Mouse (Mus musculus) olfactory bulb, adult 2 months (tissue): ENCODE results near the gene Tmem51. TPM values are rescaled to one million over a fixed set of nuclear protein-coding genes. Genes with fewer than 3 reads are reported as not detected.

ENCODE experiments used
- H3K27ac ChIP-seq: fragments of 200-500 bp; 2 replicates; pipeline ENCODE4 v1.5.1; 2012; ENCODE audit warnings: low read depth, low read length; ENCODE audit not compliant: insufficient read depth
- H3K4me1 ChIP-seq: fragments of 200-500 bp; 2 replicates; pipeline ENCODE4 v1.6.1; 2012; ENCODE audit warnings: low read length; ENCODE audit not compliant: control insufficient read depth, insufficient read depth
- H3K4me3 ChIP-seq: fragments of 200-500 bp; 2 replicates; pipeline ENCODE4 v1.5.1; 2012; ENCODE audit warnings: mild to moderate bottlenecking, low read depth, low read length, moderate library complexity; ENCODE audit not compliant: insufficient read depth
- CTCF ChIP-seq: fragments of 200-500 bp; IDR thresholded peaks from 2 replicates; pipeline ENCODE4 v1.5.1; 2012; ENCODE audit warnings: low read depth, mild to moderate bottlenecking, low read length, moderate library complexity; ENCODE audit not compliant: insufficient read depth
- POLR2A ChIP-seq: fragments of 200-500 bp; IDR thresholded peaks from 2 replicates; pipeline ENCODE4 v1.6.1; 2012; ENCODE audit warnings: mild to moderate bottlenecking, low read depth, low read length, moderate library complexity; ENCODE audit not compliant: insufficient read depth
- WGBS: fragments of 180-500 bp; shearing (Covaris S2); methylation state at CpG from one replicate; pipeline ENCODE4 v1.1.7; 2018; 5-methylcytosine and 5-hydroxymethylcytosine counted together
- polyA plus RNA-seq: library from polyadenylated mRNA; stranded (reverse); fragments of >200 nt; gene quantifications from 2 replicates; pipeline ENCODE4 v1.2.4, GENCODE M21; 2012; ENCODE audit warnings: low replicate concordance; ENCODE audit not compliant: missing spikeins, insufficient read depth, insufficient read length

Gene Tmem51
- polyA plus RNA-seq, 1 experiment, result not detected

DNA sequence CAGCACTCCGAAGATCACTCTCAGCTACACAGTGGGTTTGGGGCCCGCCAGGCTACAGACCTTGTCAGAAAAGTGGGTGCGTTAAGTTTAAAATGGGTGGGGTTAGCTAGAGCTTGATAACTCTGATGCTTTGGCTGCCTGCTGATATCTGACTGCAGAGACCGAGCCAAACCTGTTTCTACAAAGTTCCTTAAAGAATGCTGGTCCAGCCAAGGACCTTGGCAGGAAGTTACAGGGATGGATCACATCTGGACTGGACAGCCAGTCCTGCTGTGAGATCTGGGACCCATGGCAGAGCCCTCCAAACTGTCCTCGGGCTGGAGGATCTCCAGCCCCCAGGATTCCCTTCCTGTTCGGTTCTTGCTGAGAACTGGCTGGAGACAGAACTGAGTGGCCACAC is 18.3 kb downstream of the Tmem51 start:
- TF ChIP-seq POLR2A, result no peak
- TF ChIP-seq CTCF, result no peak
- WGBS, result 72% methylated on average over 6 of the region's 6 CpGs
- Histone ChIP-seq H3K27ac (no peak overlapping the region), H3K4me3 (no peak overlapping the region), H3K4me1 (0 out of 2 replicates have a peak, but pooled peaks cover 3% of the 10 kb centered on the region)

DNA sequence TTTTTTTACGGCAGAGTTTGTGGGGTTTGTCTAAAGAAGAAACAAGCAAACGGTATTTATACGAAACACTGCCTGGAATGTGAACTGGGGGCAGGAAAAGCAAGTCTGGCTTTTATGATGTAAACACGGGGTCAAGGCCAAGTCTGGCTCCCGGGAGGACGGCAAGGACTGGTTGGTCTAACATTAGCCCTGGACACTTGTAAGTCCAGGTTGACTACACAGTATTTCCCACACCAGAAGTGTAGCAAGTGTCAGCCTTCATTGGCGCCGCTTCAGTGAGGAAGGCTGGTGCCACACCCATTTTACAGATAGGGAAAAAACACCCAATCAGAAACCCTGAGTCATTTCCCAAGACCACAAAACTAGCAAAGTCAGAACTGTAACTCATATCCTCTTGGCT is 18.8 kb downstream of the Tmem51 start:
- WGBS, result 85% methylated on average over 8 of the region's 8 CpGs
- H3K4me3 ChIP-seq, result no peak overlapping the region
- no peak overlapping the region for H3K27ac ChIP-seq
- peaks cover 9% of the 10 kb centered on the region; the same call in 1 of the 2 replicates for H3K4me1 ChIP-seq
- TF ChIP-seq CTCF (no peak), POLR2A (no peak)

DNA sequence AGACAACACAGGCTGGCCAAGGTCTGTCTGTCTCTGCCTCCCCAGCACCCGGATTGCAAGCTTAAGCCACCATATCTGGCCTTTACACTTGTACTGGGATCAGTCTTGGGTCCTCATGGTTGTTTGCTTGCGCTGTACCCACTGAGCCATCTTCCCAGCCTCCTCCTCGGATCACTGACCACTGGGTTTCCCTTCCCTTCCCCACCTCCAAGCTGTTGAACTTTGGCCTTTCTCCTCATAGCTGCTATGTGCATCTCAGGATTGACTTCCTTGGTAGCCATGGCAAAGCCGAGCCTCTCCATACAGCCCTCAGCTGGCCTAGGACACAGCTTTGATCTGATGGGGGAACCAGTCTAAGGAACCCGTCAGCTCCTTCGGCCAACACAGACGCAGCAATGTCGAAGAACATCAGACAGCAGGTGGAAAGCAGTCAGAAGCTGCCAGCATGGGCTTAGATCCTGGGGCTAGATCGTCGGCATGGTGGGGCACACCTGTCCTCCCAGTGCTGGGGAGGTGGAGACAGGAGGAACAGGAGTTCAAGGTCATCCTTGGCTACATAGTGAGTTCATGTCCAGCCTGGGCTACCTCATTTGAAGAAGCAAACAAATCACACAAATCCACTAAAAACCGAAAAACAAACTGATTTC is 19.4 kb downstream of the Tmem51 start:
- TF ChIP-seq POLR2A (no peak), CTCF (no peak)
- 93% methylated on average over 11 of the region's 11 CpGs for WGBS
- H3K4me1 ChIP-seq, result peaks cover 10% of the 10 kb centered on the region; the same call in 1 of the 2 replicates
- no peak overlapping the region for H3K27ac ChIP-seq
- no peak overlapping the region for H3K4me3 ChIP-seq

DNA sequence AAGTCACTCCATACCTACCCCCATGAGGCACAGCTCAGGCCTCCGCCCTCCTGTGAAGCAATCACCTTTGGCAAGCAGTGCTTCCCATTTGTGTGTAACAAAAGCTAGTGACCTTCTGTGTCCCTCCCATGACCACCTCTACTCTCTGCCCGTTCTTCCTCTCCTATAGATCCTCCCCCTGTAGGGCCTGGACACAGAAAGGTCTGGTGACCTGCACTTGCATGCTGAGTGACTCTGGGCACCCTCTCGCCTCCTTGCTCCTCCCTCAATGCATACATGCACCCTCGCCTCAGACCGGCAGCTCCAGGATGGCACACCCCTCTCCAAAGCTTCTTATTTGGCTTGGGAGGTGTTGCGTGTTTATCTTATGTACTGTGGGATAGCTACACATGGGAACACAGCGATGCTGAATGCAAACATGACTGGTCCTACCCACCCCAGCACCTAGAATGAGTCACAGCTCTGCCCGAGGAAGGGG is 21.0 kb downstream of the Tmem51 start:
- Histone ChIP-seq H3K4me1 (peaks cover 10% of the 10 kb centered on the region; the same call in 1 of the 2 replicates), H3K4me3 (no peak overlapping the region), H3K27ac (no peak overlapping the region)
- TF ChIP-seq POLR2A (no peak), CTCF (no peak)
- WGBS, result 93% methylated on average over 8 of the region's 8 CpGs

DNA sequence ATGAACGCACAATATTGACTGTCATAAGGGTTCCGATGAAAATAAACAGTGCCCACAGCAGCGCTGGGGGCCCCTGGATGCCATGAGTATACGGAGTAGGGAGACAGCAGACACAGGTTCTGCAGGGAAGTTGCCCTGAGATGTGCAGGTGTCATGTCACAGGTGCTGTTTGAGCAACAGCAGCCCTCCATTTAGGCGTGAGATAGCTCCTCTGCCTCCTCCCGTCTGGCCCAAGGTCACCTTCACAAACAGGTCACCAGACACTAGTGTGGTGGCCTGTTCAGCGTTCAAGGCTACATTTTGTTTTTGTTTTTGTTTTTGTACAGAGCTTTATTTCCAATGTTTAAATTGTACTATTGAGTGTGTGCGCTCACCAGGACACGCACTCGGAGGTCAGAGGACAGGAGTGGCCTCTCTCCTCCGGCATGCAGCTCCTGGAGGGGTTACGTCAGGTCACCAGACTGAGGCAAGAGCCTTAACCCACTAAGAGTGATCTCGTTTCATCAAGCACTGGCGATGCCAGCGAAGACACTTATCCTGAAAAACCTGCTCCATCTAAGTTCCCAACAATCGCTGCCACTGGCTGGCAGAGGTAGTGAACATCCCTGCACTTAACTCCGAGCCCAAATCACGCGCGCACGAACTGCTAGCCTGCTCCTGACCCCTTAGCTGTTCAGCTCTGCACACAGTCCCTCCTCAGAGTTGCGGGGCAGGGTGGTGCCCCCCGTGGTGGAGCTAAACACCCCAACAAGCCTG is 22.4 kb downstream of the Tmem51 start:
- H3K4me1 ChIP-seq, result peaks cover 16% of the 10 kb centered on the region
- 91% methylated on average over 23 of the region's 23 CpGs for WGBS

DNA sequence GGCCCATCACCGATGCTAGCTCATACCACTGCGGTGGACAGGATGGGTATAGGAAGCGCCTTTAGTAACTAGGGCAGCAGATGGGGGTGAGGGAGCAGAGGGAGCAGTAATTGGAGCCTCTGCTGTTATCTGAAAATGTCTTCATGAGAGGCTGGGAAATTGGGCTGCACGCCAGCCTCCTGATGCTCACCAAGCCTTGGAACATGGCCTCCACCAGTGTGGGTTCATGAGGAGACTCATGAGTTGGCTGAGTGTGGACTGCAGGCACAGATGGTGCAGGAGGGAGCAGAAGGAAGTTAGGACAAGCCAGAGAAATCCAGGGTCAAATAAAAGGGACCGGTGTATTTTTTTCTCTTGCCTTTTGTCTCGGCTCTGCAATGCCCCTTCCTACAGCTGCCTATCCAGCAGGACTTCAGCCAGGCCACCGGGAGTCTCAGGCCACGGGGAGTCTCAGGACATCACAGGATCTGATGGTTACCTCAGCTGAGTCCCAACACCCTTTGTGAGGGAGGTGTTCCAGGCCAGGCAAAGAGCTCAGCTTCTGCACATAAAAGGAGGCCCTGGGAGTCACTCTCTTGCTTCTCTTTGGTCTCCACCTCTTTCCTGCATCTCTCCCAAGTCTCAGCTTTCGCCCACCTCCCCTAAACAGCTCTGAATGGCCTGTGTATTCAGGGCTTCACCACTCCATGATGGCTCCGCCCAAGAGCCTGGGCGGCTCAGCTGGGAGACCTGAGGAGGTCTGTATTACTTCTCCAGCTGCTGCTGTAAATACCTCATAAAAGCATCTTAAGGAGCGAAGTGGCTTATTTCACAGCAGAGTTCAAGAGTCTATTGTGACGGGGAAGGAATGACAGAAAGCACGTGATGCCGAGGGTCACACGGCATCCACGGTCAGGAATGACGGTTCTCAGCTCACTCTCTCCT is 23.4 kb downstream of the Tmem51 start:
- WGBS, result 68% methylated on average over 18 of the region's 18 CpGs
- no peak for TF ChIP-seq POLR2A
- no peak for TF ChIP-seq CTCF
- no peak overlapping the region for H3K4me3 ChIP-seq
- no peak overlapping the region for H3K27ac ChIP-seq
- peaks cover 16% of the 10 kb centered on the region for H3K4me1 ChIP-seq

More for the DNA sequence above, 22.4 kb downstream of the Tmem51 start:
- TF ChIP-seq POLR2A, result no peak
- no peak for TF ChIP-seq CTCF
- no peak overlapping the region for H3K27ac ChIP-seq
- H3K4me3 ChIP-seq, result no peak overlapping the region

DNA sequence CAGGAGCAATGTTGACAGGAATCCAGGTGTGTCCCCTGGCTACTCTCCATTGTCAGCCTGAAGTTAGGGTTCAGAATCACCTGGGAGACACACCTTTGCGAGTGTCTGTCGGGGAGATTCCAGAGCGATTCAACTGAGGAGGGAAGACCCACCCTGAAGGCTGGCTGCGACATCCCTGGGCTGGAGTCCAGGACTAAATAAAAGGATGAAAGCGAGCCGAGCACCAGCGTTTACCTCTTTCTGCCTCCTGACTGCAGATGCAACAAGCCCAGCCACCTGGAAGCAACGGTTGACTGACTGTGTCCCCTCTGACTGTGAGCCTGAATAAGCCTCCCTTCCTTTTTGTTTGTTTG is 24.3 kb downstream of the Tmem51 start:
- no peak for TF ChIP-seq POLR2A
- no peak for TF ChIP-seq CTCF
- 73% methylated on average over 8 of the region's 8 CpGs for WGBS
- H3K27ac ChIP-seq, result no peak overlapping the region
- no peak overlapping the region for H3K4me3 ChIP-seq
- peaks cover 16% of the 10 kb centered on the region for H3K4me1 ChIP-seq

DNA sequence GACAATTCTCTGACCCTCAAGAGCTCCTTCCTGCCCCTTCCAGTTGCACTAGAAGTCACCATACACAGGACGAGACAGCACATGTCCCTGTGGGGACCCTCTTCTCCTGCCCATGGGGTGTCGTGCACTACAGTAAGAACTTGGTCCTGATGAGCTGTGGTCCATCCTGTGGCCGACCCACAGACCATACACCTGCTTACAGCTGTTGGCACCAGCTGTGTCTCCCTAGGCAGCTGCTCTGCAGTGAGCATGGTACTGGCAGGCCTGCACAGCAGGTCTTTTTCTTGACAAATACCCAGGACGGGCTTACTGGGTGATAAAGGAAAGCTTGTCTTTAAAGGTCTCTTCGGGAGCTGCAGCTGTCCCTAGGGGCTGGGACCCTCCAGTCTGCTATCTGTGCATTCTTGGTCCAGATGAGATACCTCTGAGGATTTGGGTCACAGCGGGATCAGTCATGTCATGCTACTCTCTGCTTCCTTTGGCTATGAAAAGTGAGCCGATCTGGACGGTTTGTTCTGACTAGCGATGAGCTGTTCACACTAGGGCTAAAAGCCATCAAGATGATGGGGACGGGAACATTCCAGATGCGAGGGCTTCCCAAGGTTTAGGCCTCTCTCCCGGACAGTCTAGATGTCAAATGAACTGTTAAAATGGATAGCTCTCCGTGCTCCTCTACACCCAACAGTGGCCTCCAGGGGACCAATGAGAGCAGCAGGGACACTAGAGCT is 24.8 kb downstream of the Tmem51 start:
- Histone ChIP-seq H3K27ac (no peak overlapping the region), H3K4me3 (no peak overlapping the region), H3K4me1 (peaks cover 16% of the 10 kb centered on the region)
- 86% methylated on average over 13 of the region's 13 CpGs for WGBS
- no peak for TF ChIP-seq CTCF
- no peak for TF ChIP-seq POLR2A
